Mouse (Mus musculus): Measurements from ENCODE around the gene Npm3.

Npm3 gene

DNA sequence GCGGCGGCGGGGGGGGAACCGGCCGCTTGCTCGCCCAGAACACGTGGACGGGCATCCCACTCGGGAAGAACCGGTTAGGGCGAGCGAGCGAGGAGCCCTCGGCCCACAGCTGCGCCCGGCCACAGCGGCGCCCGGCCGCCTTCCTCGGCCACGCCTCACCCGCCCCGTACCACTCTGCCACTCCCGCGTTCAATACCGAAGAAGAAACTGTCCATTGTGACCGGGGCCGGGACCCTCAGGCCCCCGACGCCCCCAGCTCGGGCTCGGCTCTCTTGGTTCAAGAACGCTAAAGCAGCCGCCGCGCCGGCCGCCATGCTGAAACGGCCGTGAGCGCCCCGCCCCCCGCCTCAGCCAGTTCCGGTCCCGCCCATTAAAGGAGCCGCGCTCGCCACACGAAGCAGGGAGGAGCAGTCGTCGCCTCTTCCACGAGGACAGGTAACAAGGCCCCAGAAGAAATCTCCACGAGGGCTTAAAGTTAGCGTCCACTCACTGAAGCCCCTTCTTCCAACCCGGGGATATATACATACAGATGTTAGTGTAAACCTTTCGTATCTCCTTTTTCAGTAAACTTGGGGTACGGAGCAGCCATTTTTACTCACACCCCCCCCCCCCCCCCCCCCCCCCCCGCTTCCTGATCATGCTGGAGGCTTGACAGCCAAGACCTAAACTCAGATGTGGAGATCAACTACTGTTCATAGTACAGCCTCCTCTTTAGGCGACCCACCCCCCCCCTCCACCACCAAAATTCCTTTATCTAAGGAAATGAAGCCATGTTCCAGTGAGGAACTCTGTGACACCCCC is at the start of gene Npm3:
Gene Npm3, minus strand, starts transcription at position 349 of the 801 bp plus-strand sequence.
- peak; percentile 81 to 82 for DNase-seq (ENCODE audit: low spot score in 2 of 2)

- no peak for DNase-seq (ENCODE audit: low spot score in 2 of 2)
Observed at GRCm38 (mm10) chr19:45796879-45797278, 47.5 kb upstream of the Npm3 start.

DNA sequence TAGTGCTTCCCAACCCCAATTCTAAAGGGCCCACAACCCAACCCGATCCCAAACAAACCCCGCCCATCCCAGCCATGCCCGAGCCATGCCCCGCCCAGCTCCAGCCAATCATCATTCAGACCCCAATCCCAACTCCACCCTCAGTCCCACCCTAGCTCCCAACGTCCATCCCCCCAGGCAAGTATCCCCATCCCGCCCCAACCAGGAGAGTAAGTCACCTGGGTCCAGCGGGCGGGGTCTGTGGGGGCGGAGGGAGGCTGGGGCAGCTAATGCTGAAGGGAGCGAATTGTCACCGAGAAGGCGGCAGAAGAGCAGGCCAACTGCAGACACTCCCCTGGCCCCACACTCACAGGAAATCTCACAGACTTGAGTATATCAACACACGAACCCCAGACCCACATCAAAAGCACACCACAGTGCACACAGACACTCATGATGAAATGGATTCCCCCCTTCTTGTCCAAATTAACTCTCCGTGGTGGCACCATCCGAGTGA is 46.7 kb upstream of the Npm3 start:
- DNase-seq (ENCODE audit: low spot score in 2 of 2) = peak; percentile 47 to 48

GRCm38 (mm10) chr19:45795406-45795944 is 46.1 kb upstream of the Npm3 start:
- no peak for DNase-seq (ENCODE audit: low spot score in 2 of 2)

DNA sequence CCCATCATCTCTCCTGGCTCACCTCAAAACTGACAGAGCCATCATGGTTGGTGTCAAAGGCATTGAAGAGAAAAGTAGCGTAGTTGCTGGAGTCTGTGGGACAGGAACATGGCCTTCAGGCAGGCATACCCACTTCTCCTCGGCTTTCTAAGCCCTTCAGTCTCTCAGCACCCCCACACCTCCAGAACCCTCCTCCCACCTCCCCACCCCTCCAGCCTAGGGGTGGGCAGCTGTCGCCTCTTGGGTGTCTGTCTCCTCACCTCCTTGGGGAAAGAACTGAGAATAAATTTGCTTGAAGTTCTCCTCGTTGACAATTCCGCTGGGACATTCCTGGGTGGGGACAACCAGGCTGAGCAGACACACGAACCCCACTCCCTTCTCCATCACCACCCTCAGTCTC is 45.3 kb upstream of the Npm3 start:
- DNase-seq (ENCODE audit: low spot score in 2 of 2) = no peak

GRCm38 (mm10) chr19:45792404-45792803 is 43.0 kb upstream of the Npm3 start:
- no peak for DNase-seq (ENCODE audit: low spot score in 2 of 2)

DNA sequence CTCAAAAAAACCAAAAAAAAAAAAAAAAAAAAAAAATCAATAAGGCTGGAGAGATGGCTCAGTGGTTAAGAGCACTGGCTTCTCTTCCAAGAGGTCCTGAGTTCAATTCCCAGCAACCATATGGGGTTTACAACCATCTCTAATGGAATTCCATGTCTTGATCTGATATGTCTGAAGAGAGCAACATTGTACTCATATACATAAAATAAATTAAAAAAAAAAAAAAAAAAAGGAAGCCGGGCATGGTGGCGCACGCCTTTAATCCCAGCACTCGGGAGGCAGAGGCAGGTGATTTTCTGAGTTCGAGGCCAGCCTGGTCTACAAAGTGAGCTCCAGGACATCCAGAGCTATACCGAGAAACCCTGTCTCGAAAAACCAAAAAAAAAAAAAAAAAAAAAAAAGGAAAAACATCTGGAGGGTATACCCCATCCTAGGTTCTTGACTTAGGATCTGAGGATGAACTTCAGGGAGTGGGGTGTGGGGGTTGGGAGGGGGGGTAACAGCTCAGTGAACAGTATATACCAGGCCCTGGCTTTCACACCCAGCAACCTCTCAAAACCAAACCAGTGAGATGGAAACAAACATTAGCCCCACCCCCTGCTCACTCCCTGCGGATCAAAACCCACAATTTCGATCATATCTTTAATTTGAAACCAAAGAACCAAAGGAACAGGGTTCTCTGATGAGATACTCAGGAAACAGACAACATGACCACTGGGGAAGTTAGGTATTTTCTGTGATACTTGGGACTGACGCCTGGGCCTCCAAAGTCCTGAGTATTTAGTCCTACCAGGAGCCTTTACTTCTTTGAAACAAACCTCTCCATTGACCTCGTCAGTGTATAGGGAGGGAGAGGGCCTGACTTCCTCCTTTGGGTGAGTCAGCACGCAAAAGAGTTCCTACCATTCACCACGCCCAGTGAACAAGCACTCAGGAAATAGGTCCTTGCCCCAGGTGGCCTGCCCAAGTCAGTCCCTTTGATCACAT is 40.8 kb upstream of the Npm3 start:
- peak; percentile 67 to 75 for DNase-seq (ENCODE audit: low spot score in 2 of 2)

GRCm38 (mm10) chr19:45789365-45789764 is 40.0 kb upstream of the Npm3 start:
- no peak for DNase-seq (ENCODE audit: low spot score in 2 of 2)

DNA sequence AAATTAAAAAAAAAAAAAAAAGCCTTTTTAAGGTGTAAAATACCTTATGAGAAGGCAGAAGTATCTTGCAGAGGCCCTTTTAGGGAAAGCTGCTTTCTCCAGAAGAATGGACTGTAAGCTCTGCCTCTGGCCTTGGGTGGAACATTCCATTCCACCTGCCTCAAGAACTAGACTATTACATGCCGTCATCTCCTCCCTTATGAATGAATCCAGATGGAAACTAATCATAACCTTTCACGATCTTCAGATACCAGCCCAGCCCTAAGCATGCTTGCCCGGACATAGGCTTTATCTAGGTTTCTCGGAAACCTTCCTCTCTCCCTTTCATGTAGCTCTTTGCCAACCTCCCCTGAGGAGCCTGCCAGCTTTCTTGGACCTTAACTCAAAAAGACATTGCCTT is 38.9 kb upstream of the Npm3 start:
- DNase-seq (ENCODE audit: low spot score in 2 of 2) = no peak

DNA sequence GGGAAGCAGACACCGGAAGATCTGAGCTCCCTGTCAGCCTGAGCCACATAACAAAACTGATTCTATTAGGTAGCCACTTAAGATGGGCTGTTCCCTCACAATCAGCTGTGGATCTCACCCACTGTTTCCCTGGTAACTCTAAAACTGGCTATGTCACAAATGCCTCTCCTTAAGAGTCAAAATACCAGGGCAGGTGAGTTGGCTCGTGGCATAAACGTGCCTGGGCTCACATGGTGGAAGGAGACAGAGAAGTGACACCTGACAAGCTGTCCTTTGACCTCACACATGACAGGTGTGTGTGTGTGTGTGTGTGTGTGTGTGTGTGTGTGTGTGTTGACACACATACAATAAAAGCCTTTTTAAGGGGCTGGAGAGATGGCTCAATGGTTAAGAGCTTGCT is 38.1 kb upstream of the Npm3 start:
- DNase-seq (ENCODE audit: low spot score in 2 of 2) = no peak

DNA sequence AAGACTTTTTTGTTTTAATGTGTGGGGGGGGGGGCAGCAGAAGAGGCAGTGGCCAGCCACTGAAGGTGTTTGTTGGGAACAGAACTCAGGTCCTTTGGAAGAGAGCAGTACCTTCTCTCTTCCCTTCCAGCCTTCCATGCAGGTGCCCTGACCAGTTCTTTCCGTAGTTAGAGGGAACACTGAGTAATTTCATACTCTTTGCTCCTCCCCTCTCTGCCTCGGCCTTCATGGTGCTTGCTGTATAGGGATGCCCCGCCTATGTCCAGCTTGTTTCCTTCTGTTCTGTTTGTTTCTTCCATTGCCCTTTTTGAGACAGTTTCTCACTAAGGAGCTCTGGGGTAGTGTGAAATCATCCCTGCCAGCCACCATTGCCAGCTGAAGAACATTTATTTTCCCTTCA is 36.1 kb upstream of the Npm3 start:
- DNase-seq (ENCODE audit: low spot score in 2 of 2) = no peak

- DNase-seq (ENCODE audit: low spot score in 2 of 2) = no peak
Observed at GRCm38 (mm10) chr19:45783933-45784576, 34.7 kb upstream of the Npm3 start.

- peak; percentile 99 for DNase-seq (ENCODE audit: low spot score in 2 of 2)
Observed at GRCm38 (mm10) chr19:45783181-45783932, 34.0 kb upstream of the Npm3 start, which contains the start of gene Mgea5. Gene Mgea5, minus strand, starts transcription at chr19:45783837.

DNA sequence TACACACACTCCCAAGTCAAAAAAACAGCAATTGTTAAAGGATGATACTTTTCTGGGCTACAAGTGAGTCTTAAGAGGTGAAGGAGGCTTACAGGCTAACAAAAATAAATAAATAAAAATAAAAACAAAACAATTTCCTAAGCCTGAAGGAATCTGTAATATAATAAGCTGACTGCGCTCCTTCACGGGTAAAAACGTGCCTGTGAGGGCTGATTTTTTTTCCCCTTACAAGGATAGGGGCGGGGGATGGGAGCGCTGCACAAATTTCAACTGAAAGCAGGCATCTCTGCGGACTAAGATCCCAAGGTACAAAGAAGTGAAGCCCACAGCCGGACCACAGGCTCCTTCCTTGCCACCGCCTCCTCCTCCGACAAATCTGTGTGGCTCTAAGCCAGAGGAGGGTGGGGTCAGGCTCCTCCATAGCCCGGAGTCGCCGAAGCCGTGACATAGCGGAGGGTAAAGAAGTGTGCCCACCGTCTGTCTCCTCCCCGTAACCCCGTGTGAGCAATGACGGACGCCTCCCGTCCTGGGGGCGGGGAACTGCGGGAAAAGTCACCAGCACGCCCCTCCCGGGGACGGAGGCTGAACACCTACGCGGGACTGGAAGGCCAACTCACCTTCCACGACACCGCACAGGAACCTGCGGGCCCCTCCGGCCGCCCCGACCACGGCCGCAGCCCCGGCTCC is 33.1 kb upstream of the Npm3 start:
- DNase-seq (ENCODE audit: low spot score in 2 of 2) = peak; percentile 68 to 74

- DNase-seq (ENCODE audit: low spot score in 2 of 2) = no peak
Observed at GRCm38 (mm10) chr19:45781676-45782075, 32.3 kb upstream of the Npm3 start.

- no peak for DNase-seq (ENCODE audit: low spot score in 2 of 2)
Observed at GRCm38 (mm10) chr19:45780350-45780915, 31.0 kb upstream of the Npm3 start.

DNA sequence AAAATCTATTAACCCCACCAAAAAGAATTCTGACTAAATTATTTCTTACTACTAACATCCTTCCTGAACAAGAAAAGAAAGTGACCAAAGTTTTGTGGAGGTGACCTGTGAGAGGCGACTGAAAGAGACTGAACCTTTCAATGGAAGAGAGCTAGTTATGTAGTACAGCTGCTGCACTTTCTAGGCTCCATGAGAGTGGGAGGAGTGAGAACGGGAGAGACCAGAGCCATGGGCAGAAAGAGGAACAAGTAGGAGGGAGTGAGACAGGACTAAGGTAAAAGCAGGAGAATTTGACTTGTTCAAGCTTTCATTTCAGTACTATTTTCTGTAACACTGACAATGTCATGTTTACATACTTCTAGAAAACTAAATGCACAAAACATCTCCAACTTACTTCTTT is 26.1 kb upstream of the Npm3 start:
- DNase-seq (ENCODE audit: low spot score in 2 of 2) = no peak

DNA sequence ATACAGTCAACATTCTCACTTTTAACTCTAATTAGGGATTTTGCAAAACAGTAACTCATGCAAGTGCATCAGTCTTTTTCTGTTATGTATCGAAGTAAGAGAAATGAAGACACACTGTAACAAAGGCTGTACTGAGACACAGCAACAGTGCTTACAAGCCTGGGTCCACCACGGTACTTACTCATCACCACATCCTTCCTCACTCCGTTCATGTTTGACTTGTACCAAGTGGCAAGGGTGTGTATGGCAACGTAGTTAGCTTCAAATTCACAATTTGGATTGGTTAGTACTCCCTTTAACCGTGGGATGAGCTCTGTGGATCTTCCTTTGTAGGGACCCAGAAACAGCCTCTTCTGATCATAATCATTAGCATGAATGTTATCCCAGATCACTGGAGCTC is 22.1 kb upstream of the Npm3 start:
- no peak for DNase-seq (ENCODE audit: low spot score in 2 of 2)

GRCm38 (mm10) chr19:45760810-45761209 is 11.4 kb upstream of the Npm3 start:
- no peak for DNase-seq (ENCODE audit: low spot score in 2 of 2)

DNA sequence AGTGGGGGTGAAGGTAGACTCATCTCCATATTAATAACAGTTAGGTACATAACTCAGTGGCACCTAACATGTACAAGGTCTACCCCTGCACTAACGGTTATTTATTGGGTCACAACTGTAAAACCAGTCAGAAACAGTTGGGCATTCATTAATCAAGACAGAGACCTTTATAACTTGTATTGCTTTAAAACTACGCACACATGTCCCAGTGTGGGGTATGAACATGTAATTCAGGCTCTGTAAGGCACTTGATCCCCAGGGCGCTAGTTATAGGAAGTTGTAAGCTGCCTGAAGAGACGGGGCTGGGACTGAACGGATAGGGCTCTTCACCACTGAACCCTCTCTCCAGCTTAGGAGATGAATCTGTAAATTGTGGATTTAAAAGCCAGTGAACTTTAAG is 9.3 kb upstream of the Npm3 start:
- DNase-seq (ENCODE audit: low spot score in 2 of 2) = no peak

All from spleen, postnatal 36 days (tissue).